Mouse (Mus musculus): ENCODE measurements at regions not wholly inside any gene's neighbourhood (a gene's known extent, or its start where the extent isn't known, plus 50 kb on each side); places are given as distances from the start of the nearest gene placed in this dataset.

GRCm38 (mm10) chr16:51315608-51316007 is 715.4 kb upstream of the Cblb start:
- peak; percentile 5 to 21 for DNase-seq (ENCODE audit: low spot score in 2 of 2)

GRCm38 (mm10) chr16:51332262-51332661 is 698.8 kb upstream of the Cblb start:
- no peak for DNase-seq (ENCODE audit: low spot score in 2 of 2)

- DNase-seq (ENCODE audit: low spot score in 2 of 2), result no peak
These were observed 696.1 kb upstream of the Cblb start for GRCm38 (mm10) chr16:51334972-51335371.

- DNase-seq (ENCODE audit: low spot score in 2 of 2), result no peak
These were observed 683.9 kb upstream of the Cblb start for GRCm38 (mm10) chr16:51347120-51347519.

- DNase-seq (ENCODE audit: low spot score in 2 of 2), result no peak
These were observed 678.9 kb upstream of the Cblb start for GRCm38 (mm10) chr16:51352151-51352550.

GRCm38 (mm10) chr16:51353791-51354190 is 677.2 kb upstream of the Cblb start:
- no peak for DNase-seq (ENCODE audit: low spot score in 2 of 2)

GRCm38 (mm10) chr16:51370070-51370469 is 661.0 kb upstream of the Cblb start:
- no peak for DNase-seq (ENCODE audit: low spot score in 2 of 2)

GRCm38 (mm10) chr16:51386456-51386855 is 644.6 kb upstream of the Cblb start:
- DNase-seq (ENCODE audit: low spot score in 2 of 2), result no peak

- no peak for DNase-seq (ENCODE audit: low spot score in 2 of 2)
These were observed 643.5 kb upstream of the Cblb start for GRCm38 (mm10) chr16:51387498-51387897.

GRCm38 (mm10) chr16:51393871-51394270 is 637.2 kb upstream of the Cblb start:
- no peak for DNase-seq (ENCODE audit: low spot score in 2 of 2)
